Mouse (Mus musculus): ENCODE measurements around the gene Nrip2. TPM values are rescaled to one million over a fixed set of nuclear protein-coding genes. Genes with fewer than 3 reads are reported as not detected.

Nrip2 gene
- polyA plus RNA-seq, 1 experiment from 2014 or later, result 1.9 TPM

DNA sequence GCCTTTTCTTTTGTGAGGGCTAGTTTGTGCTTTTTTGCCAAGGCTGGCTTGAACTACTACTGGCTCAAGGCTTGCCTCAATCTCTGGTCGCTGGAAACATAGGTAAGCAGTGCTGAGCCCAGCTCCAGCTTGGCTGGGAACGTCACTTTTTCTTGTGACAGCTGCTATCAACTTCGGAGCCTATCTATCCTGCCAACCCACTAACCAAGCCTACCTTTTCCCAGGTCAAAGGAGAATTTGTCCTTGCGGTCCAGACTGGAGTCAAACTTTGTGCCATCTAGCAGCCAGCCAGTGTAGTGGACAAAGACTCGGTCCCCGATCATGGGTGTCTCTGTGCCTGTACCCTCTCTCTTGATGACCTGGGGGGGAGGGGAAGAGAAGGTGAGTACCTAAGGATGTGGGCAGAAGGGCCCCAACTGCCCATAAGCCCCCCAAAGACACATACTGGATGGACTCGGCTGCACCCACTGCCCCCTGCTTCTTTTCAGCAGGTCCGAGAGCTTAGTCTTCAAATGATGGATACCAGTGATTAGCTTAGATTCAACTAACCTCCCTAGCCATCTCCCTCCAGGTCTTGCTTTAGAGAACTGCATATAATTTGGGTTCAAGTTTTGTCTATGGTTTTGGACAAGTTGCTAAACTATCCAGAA is 37.4 kb downstream of the Nrip2 start:
- Histone ChIP-seq H3K36me3 (ENCODE audit: control insufficient read depth, insufficient read depth, low read length) (peaks cover 28% of the 10 kb centered on the region), H3K9me3 (ENCODE audit: control insufficient read depth, low read length) (no peaks in the 10 kb centered on the region), H3K4me2 (ENCODE audit: low read depth) (peak overlapping the region; percentile 69), H3K27me3 (ENCODE audit: control insufficient read depth, insufficient read depth, low read length) (no peaks in the 10 kb centered on the region), H3K4me3 (ENCODE audit: low read depth, low read length) (peak overlapping the region; percentile 97), H3K9ac (ENCODE audit: low read length) (0 out of 2 replicates have a peak overlapping the region, but pooled peaks have one; percentile 1), H3K27ac (ENCODE audit: low read depth, low read length) (no peak overlapping the region), H3K4me1 (ENCODE audit: control insufficient read depth, insufficient read depth, low read length) (peaks cover 10% of the 10 kb centered on the region; the same call in 1 of the 2 replicates)
- WGBS, result 93% methylated on average over 8 of the region's 8 CpGs
- no peak for ATAC-seq (ENCODE audit: insufficient read depth, low FRiP score, low TSS enrichment)
- no peak for DNase-seq (ENCODE audit: low spot score)

DNA sequence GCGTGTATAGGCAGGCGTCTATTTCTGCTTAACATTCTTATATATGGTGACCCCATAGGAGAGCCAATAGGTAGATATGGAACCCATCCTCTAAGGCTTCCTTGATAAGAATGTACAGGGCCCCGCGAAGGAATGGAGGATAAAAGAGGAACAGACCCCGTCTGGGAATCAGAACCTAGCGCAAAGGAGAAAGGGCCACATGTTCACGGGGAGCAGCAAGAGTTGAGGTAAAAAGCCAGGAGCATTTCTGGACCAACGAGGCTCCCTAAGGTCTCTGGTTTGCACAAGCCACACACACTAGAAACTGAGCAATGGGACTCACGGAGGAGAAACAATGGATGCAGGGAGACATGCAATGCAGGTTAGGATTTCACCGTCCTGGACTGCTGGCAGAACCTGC is 38.2 kb downstream of the Nrip2 start:
- peak overlapping the region; percentile 69 for H3K4me2 ChIP-seq (ENCODE audit: low read depth)
- peaks cover 10% of the 10 kb centered on the region; the same call in 1 of the 2 replicates for H3K4me1 ChIP-seq (ENCODE audit: control insufficient read depth, insufficient read depth, low read length)
- ATAC-seq (ENCODE audit: insufficient read depth, low FRiP score, low TSS enrichment) (no peak), DNase-seq (ENCODE audit: low spot score) (no peak)
- no peaks in the 10 kb centered on the region for H3K27me3 ChIP-seq (ENCODE audit: control insufficient read depth, insufficient read depth, low read length)
- H3K27ac ChIP-seq (ENCODE audit: low read depth, low read length), result no peak overlapping the region
- H3K36me3 ChIP-seq (ENCODE audit: control insufficient read depth, insufficient read depth, low read length), result peaks cover 21% of the 10 kb centered on the region
- H3K4me3 ChIP-seq (ENCODE audit: low read depth, low read length), result peak overlapping the region; percentile 97
- 7% methylated on average over 10 of the region's 10 CpGs for WGBS
- no peaks in the 10 kb centered on the region for H3K9me3 ChIP-seq (ENCODE audit: control insufficient read depth, low read length)
- H3K9ac ChIP-seq (ENCODE audit: low read length), result peak overlapping the region; percentile 98

DNA sequence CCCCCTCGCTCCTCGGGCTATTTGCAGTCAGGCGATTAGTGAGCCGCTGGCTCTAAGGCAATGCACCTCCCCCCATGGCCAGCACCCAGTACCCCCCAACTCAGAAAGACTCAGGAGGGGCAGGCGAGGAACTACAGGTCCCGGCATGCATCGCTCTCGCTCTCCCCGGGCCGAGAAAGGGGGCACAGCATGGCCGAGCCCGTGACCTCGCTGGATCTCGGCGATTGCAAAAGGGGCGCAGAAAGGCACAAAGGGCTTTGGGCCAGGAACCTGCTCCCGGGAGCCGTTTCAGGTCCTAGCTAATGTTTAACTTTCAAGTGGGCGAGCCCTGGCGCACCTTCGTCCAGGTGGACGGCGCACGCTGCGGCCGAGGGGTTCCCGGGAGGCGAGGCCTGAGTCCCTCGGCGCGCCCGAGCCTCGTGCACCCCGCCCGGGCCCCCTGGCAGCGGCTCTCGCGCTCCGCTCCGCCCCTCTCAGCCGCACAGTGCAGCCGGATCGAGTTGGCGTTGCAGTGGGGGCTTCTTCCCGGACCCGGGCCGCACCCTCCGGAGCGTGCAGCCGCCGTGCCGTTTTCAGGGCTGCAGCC is 38.7 kb downstream of the Nrip2 start:
- under 1% methylated on average over 38 of the region's 52 CpGs for WGBS
- Histone ChIP-seq H3K4me3 (ENCODE audit: low read depth, low read length) (peak overlapping the region; percentile 97), H3K4me1 (ENCODE audit: control insufficient read depth, insufficient read depth, low read length) (peaks cover 10% of the 10 kb centered on the region; the same call in 1 of the 2 replicates)

DNA sequence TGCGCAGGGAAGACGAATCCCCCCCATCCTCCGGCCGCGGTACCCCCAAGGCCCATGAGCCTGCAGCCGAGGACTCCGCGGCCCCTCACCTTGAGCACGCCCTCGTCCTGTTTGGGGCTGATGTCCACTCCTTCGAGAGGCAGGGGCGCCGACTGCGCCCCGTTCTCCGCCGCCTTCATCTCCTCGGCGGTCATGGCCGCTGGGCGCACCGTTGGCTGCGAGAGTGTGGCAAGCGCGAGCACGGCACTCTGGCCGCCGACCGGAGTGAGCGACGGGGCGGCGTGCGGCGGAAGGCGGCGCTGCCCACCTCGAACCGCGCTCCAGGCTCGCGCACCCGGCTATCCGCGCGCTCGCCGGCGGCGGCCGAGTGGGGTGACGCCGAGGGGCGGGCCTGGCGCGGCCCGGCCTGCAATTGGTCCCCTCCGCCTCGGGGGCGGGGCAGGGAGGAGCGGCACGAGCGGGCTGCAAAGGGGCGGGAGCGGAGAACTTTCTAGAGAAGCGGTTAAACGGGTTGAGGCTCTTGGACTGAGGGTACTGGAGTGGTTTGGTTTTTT is 39.3 kb downstream of the Nrip2 start, which contains the start of gene Fkbp4:
Fkbp4 (minus strand) TSS at position 361 of the 554 bp plus-strand sequence.
- ATAC-seq (ENCODE audit: insufficient read depth, low FRiP score, low TSS enrichment), result peak; percentile 93
- H3K27ac ChIP-seq (ENCODE audit: low read depth, low read length), result peak within 1 kb of the TSS; percentile 85
- H3K9ac ChIP-seq (ENCODE audit: low read length), result peak within 1 kb of the TSS; percentile 98
- peak; percentile 96 for DNase-seq (ENCODE audit: low spot score)
- WGBS, result 0% methylated on average over 65 of the region's 67 CpGs
- H3K9me3 ChIP-seq (ENCODE audit: control insufficient read depth, low read length), result no peaks in the 10 kb centered on the region
- H3K27me3 ChIP-seq (ENCODE audit: control insufficient read depth, insufficient read depth, low read length), result no peaks in the 10 kb centered on the region
- peak within 1 kb of the TSS; percentile 69 for H3K4me2 ChIP-seq (ENCODE audit: low read depth)
- peak within 1 kb of the TSS; percentile 97 for H3K4me3 ChIP-seq (ENCODE audit: low read depth, low read length)
- H3K4me1 ChIP-seq (ENCODE audit: control insufficient read depth, insufficient read depth, low read length), result peaks cover 10% of the 10 kb centered on the region; the same call in 1 of the 2 replicates
- peaks cover 15% of the 10 kb centered on the region for H3K36me3 ChIP-seq (ENCODE audit: control insufficient read depth, insufficient read depth, low read length)

More for the DNA sequence above, 38.7 kb downstream of the Nrip2 start:
- H3K27me3 ChIP-seq (ENCODE audit: control insufficient read depth, insufficient read depth, low read length), result no peaks in the 10 kb centered on the region
- ATAC-seq (ENCODE audit: insufficient read depth, low FRiP score, low TSS enrichment) (peak; percentile 76), DNase-seq (ENCODE audit: low spot score) (peak; percentile 78)
- peak overlapping the region; percentile 69 for H3K4me2 ChIP-seq (ENCODE audit: low read depth)
- peak overlapping the region; percentile 98 for H3K9ac ChIP-seq (ENCODE audit: low read length)
- peaks cover 18% of the 10 kb centered on the region for H3K36me3 ChIP-seq (ENCODE audit: control insufficient read depth, insufficient read depth, low read length)
- H3K27ac ChIP-seq (ENCODE audit: low read depth, low read length), result peak overlapping the region; percentile 85
- H3K9me3 ChIP-seq (ENCODE audit: control insufficient read depth, low read length), result no peaks in the 10 kb centered on the region

DNA sequence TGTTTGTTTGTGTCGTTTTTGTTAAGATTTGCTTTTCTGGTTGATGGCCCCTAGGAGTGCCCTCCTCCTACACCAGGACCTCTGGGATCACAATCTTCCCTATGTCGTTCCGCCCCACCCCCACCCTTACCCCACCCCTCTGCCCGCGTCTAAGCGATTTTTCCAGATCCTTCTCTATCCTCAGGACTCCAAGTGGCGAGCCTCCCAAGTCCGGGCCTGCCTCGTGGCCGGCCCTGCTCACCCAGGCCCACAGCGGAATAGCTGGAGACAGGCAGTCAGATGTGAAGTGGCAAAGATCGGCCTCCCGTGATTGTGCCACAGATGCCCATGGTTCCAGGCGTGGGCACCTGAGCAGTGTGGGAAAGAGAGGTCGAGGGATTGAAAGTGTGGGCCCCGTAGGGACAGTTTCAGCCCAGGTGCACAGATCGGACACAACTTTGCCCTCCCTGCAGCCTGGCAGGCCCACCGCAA is 39.8 kb downstream of the Nrip2 start:
- H3K27ac ChIP-seq (ENCODE audit: low read depth, low read length), result no peak overlapping the region
- H3K4me1 ChIP-seq (ENCODE audit: control insufficient read depth, insufficient read depth, low read length), result peaks cover 10% of the 10 kb centered on the region; the same call in 1 of the 2 replicates
- peak overlapping the region; percentile 47 for H3K9ac ChIP-seq (ENCODE audit: low read length)
- no peaks in the 10 kb centered on the region for H3K27me3 ChIP-seq (ENCODE audit: control insufficient read depth, insufficient read depth, low read length)
- ATAC-seq (ENCODE audit: insufficient read depth, low FRiP score, low TSS enrichment) (peak; percentile 48), DNase-seq (ENCODE audit: low spot score) (no peak)
- peaks cover 14% of the 10 kb centered on the region for H3K36me3 ChIP-seq (ENCODE audit: control insufficient read depth, insufficient read depth, low read length)
- no peaks in the 10 kb centered on the region for H3K9me3 ChIP-seq (ENCODE audit: control insufficient read depth, low read length)
- 31% methylated on average over 18 of the region's 18 CpGs for WGBS
- peak overlapping the region; percentile 69 for H3K4me2 ChIP-seq (ENCODE audit: low read depth)
- peak overlapping the region; percentile 97; the same call in 1 of the 2 replicates for H3K4me3 ChIP-seq (ENCODE audit: low read depth, low read length)

DNA sequence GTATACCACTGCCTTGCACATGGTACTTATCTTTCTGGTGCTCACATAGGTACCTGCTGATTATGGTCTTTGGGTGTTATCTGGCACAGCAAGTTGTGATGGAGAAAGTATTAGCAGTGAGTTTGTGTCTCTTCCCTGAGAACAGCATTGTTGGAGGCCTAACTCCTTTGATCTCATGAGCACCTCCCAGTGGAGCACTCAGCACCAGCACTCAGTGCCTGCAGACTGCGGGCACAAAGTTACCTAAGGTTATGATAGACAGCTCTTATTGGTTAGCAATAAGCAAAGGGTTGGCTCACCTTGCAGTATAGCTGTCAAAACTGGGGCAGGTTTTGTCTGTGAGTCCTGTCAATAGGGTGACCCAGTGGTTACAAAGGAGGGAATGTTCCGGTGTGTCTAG is 41.1 kb downstream of the Nrip2 start:
- Histone ChIP-seq H3K36me3 (ENCODE audit: control insufficient read depth, insufficient read depth, low read length) (peaks cover 7% of the 10 kb centered on the region), H3K27me3 (ENCODE audit: control insufficient read depth, insufficient read depth, low read length) (no peaks in the 10 kb centered on the region), H3K4me1 (ENCODE audit: control insufficient read depth, insufficient read depth, low read length) (peaks cover 10% of the 10 kb centered on the region; the same call in 1 of the 2 replicates), H3K9me3 (ENCODE audit: control insufficient read depth, low read length) (no peaks in the 10 kb centered on the region), H3K9ac (ENCODE audit: low read length) (no peak overlapping the region), H3K4me3 (ENCODE audit: low read depth, low read length) (no peak overlapping the region), H3K27ac (ENCODE audit: low read depth, low read length) (no peak overlapping the region), H3K4me2 (ENCODE audit: low read depth) (no peak overlapping the region)
- DNase-seq (ENCODE audit: low spot score) (no peak), ATAC-seq (ENCODE audit: insufficient read depth, low FRiP score, low TSS enrichment) (no peak)
- 94% methylated on average over 2 of the region's 2 CpGs for WGBS

DNA sequence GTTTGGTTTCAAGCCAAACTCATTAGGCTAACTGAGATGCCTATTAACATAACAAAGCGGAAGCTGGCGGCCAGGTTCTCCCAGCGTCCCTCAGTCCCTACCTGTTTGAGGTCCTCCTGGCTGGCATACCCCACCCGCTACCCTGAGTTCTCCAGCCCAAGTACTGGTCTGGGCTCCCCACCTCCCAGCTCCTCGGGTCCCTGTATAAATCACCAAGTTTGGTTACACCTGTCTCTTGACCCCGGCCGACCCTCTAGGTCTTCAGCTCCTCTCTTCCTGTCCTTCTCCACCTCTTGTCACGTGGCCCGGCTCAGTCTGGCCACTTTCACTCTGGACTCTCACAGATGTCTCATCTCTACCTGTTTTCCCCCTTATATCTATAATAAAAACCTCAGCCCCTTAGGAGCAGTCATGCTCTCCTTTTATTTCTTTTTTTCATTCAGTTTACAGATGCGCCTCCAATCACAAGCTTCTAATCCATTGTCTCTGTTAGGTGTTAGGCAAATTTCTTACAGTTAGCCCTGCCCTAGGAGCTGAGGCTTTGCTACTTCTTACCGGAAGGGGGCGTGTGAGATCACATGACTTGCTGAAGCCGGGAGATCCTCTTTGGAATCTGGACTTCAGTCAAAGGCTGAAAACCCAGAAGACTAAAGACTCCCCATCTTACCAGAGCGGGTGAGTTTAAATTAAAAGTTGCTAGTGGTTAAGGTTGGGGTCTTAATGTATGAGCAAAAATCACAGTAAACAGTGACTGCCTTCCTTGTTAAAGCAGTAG is 46.9 kb downstream of the Nrip2 start:
- no peak overlapping the region for H3K9ac ChIP-seq (ENCODE audit: low read length)
- no peak overlapping the region for H3K4me3 ChIP-seq (ENCODE audit: low read depth, low read length)
- no peaks in the 10 kb centered on the region for H3K9me3 ChIP-seq (ENCODE audit: control insufficient read depth, low read length)
- H3K27me3 ChIP-seq (ENCODE audit: control insufficient read depth, insufficient read depth, low read length), result no peaks in the 10 kb centered on the region
- no peak for ATAC-seq (ENCODE audit: insufficient read depth, low FRiP score, low TSS enrichment)
- H3K36me3 ChIP-seq (ENCODE audit: control insufficient read depth, insufficient read depth, low read length), result no peaks in the 10 kb centered on the region
- WGBS, result 13% methylated on average over 14 of the region's 14 CpGs
- no peaks in the 10 kb centered on the region for H3K4me1 ChIP-seq (ENCODE audit: control insufficient read depth, insufficient read depth, low read length)
- DNase-seq (ENCODE audit: low spot score), result peak; percentile 41
- no peak overlapping the region for H3K4me2 ChIP-seq (ENCODE audit: low read depth)
- no peak overlapping the region for H3K27ac ChIP-seq (ENCODE audit: low read depth, low read length)

DNA sequence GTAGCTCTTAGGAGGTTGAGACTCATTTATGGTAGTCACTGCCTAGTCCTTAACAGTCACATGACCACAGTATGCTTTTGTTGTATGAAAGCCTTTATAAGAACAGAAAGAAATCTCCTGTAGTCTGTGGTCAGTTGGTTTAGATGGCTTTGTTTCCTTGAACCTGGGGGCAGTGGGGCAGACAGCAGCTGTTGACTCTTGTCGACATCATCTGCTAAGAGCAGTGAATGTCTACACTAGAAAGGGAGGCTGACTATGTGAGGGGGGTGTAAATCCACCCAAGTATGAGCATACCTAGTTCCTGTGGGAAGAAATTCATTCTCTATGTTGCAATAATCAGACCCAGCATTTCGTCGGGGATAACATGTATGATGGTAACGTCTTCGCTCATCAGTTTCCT is 48.0 kb downstream of the Nrip2 start:
- Histone ChIP-seq H3K9me3 (ENCODE audit: control insufficient read depth, low read length) (no peaks in the 10 kb centered on the region), H3K9ac (ENCODE audit: low read length) (no peak overlapping the region)
- 95% methylated on average over 5 of the region's 5 CpGs for WGBS

More for the DNA sequence above, 48.0 kb downstream of the Nrip2 start:
- ATAC-seq (ENCODE audit: insufficient read depth, low FRiP score, low TSS enrichment) (no peak), DNase-seq (ENCODE audit: low spot score) (no peak)
- Histone ChIP-seq H3K4me1 (ENCODE audit: control insufficient read depth, insufficient read depth, low read length) (no peaks in the 10 kb centered on the region), H3K4me2 (ENCODE audit: low read depth) (no peak overlapping the region), H3K27me3 (ENCODE audit: control insufficient read depth, insufficient read depth, low read length) (no peaks in the 10 kb centered on the region), H3K36me3 (ENCODE audit: control insufficient read depth, insufficient read depth, low read length) (no peaks in the 10 kb centered on the region), H3K27ac (ENCODE audit: low read depth, low read length) (no peak overlapping the region), H3K4me3 (ENCODE audit: low read depth, low read length) (no peak overlapping the region)
